Mouse (Mus musculus) adrenal gland (tissue): ENCODE measurements around the gene Sgta.

Source experiments
- intact Hi-C: fragments of 180-260 bp; cut with DNase I; formaldehyde crosslinking; loops from one replicate; pipeline ENCODE4 v1.15.1; 2025
- microRNA-seq, 2 experiments: library from miRNA; unstranded; fragments of <30 nt; microRNA quantifications; one replicate each; pipeline ENCODE4; 2019

The Sgta gene

DNA sequence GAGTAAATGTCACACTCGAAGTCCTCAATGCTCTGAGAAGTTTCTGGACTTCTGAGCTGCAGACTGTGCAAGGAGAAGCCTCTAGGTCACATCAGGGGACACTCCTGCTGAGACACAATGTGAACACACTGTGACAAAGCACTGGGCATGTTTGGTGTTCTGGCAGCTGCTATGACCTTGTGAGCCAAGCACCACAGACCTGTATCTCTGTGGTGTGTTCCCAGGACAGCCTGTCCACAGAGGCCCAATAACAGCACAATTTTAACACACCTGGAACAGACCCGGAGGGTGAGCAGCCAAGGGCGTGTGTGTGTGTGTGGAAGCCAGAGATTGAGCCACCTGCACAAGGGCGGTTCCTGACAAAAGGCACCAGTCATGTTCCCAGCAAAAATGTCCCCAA is 65.4 kb downstream of the Sgta start:
- intact Hi-C loops, result loop anchor here (2.0 to 10.0 kb wide), 3 partner anchors 112 to 247 kb away; partner anchors contain the start of gene Jsrp1

Small RNA genes lying within 50 kb of the gene (microRNA-seq; reads per million reads assigned to microRNA genes)
- gene Mir5615-1 (0 reads per million in 2 experiments), gene Mir5615-2 (0 reads per million in 2 experiments)
